Mouse (Mus musculus): ENCODE data around the gene Tns3. TPM values are rescaled to one million over a fixed set of nuclear protein-coding genes. Genes with fewer than 3 reads are reported as not detected.

Gene Tns3
- polyA plus RNA-seq, 1 experiment from 2014 or later, result 5.5 TPM

GRCm38 (mm10) chr11:8496686-8497085 lies 167.6 kb downstream of the Tns3 start:
- H3K27ac ChIP-seq (ENCODE audit: low read depth, low read length), result no peak overlapping the region
- H3K9me3 ChIP-seq (ENCODE audit: control insufficient read depth, low read length), result no peaks in the 10 kb centered on the region
- H3K4me1 ChIP-seq (ENCODE audit: control insufficient read depth, insufficient read depth, low read length), result peaks cover 4% of the 10 kb centered on the region; the same call in 1 of the 2 replicates
- ATAC-seq (ENCODE audit: low read depth), result no peak
- no peak overlapping the region for H3K4me3 ChIP-seq (ENCODE audit: low read depth, low read length)
- 61% methylated on average over 5 of the region's 5 CpGs for WGBS
- H3K27me3 ChIP-seq (ENCODE audit: control insufficient read depth, insufficient read depth, low read length), result no peaks in the 10 kb centered on the region
- no peak overlapping the region for H3K9ac ChIP-seq (replicated peaks; ENCODE audit: low read depth, low read length)
- H3K4me2 ChIP-seq (ENCODE audit: low read depth, low read length), result no peak overlapping the region
- no peaks in the 10 kb centered on the region for H3K36me3 ChIP-seq (ENCODE audit: control insufficient read depth, insufficient read depth, low read length)

- ATAC-seq (ENCODE audit: low read depth), result 0 out of 2 replicates have a peak, but pooled peaks have one; percentile 31
- WGBS, result 85% methylated on average over 7 of the region's 7 CpGs
These were observed 168.5 kb downstream of the Tns3 start for GRCm38 (mm10) chr11:8495801-8496200.

DNA sequence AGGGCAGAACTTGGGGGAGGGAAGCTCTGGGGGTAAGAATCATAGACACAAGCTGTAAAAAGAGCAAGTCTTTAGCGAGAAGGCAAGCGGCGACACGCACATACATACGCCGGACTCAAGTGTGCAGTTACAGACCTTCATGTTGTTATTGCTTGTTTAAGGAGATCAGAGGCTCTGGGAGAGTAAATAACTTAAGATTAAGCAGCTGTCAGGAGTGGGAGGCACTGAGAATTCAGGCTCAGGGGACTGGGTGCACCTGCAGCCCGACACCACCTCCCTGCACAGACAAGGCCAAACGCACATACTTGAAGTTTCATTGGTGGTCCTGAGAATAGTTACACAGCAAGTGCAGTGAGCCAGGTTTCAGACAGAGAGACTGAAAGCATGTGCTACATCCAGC lies 169.3 kb downstream of the Tns3 start:
- Histone ChIP-seq H3K27ac (ENCODE audit: low read depth, low read length) (no peak overlapping the region), H3K4me2 (ENCODE audit: low read depth, low read length) (no peak overlapping the region), H3K36me3 (ENCODE audit: control insufficient read depth, insufficient read depth, low read length) (no peaks in the 10 kb centered on the region), H3K9me3 (ENCODE audit: control insufficient read depth, low read length) (no peaks in the 10 kb centered on the region), H3K27me3 (ENCODE audit: control insufficient read depth, insufficient read depth, low read length) (no peaks in the 10 kb centered on the region), H3K4me1 (ENCODE audit: control insufficient read depth, insufficient read depth, low read length) (peaks cover 4% of the 10 kb centered on the region; the same call in 1 of the 2 replicates), H3K4me3 (ENCODE audit: low read depth, low read length) (no peak overlapping the region), H3K9ac (replicated peaks; ENCODE audit: low read depth, low read length) (no peak overlapping the region)
- no peak for ATAC-seq (ENCODE audit: low read depth)
- WGBS, result 85% methylated on average over 8 of the region's 8 CpGs

More at GRCm38 (mm10) chr11:8495801-8496200, 168.5 kb downstream of the Tns3 start:
- Histone ChIP-seq H3K9me3 (ENCODE audit: control insufficient read depth, low read length) (no peaks in the 10 kb centered on the region), H3K4me2 (ENCODE audit: low read depth, low read length) (no peak overlapping the region), H3K4me1 (ENCODE audit: control insufficient read depth, insufficient read depth, low read length) (peaks cover 4% of the 10 kb centered on the region; the same call in 1 of the 2 replicates), H3K36me3 (ENCODE audit: control insufficient read depth, insufficient read depth, low read length) (no peaks in the 10 kb centered on the region), H3K27ac (ENCODE audit: low read depth, low read length) (no peak overlapping the region), H3K27me3 (ENCODE audit: control insufficient read depth, insufficient read depth, low read length) (no peaks in the 10 kb centered on the region), H3K9ac (replicated peaks; ENCODE audit: low read depth, low read length) (no peak overlapping the region), H3K4me3 (ENCODE audit: low read depth, low read length) (no peak overlapping the region)

GRCm38 (mm10) chr11:8493931-8494490 lies 170.3 kb downstream of the Tns3 start:
- Histone ChIP-seq H3K27me3 (ENCODE audit: control insufficient read depth, insufficient read depth, low read length) (no peaks in the 10 kb centered on the region), H3K27ac (ENCODE audit: low read depth, low read length) (no peak overlapping the region), H3K4me2 (ENCODE audit: low read depth, low read length) (no peak overlapping the region), H3K4me1 (ENCODE audit: control insufficient read depth, insufficient read depth, low read length) (peaks cover 4% of the 10 kb centered on the region; the same call in 1 of the 2 replicates), H3K9me3 (ENCODE audit: control insufficient read depth, low read length) (no peaks in the 10 kb centered on the region), H3K9ac (replicated peaks; ENCODE audit: low read depth, low read length) (no peak overlapping the region), H3K36me3 (ENCODE audit: control insufficient read depth, insufficient read depth, low read length) (no peaks in the 10 kb centered on the region), H3K4me3 (ENCODE audit: low read depth, low read length) (no peak overlapping the region)
- 55% methylated on average over 8 of the region's 8 CpGs for WGBS
- ATAC-seq (ENCODE audit: low read depth), result 0 out of 2 replicates have a peak, but pooled peaks have one; percentile 15

GRCm38 (mm10) chr11:8492332-8492731 lies 172.0 kb downstream of the Tns3 start:
- Histone ChIP-seq H3K9me3 (ENCODE audit: control insufficient read depth, low read length) (no peaks in the 10 kb centered on the region), H3K27ac (ENCODE audit: low read depth, low read length) (no peak overlapping the region), H3K27me3 (ENCODE audit: control insufficient read depth, insufficient read depth, low read length) (no peaks in the 10 kb centered on the region), H3K36me3 (ENCODE audit: control insufficient read depth, insufficient read depth, low read length) (no peaks in the 10 kb centered on the region), H3K4me2 (ENCODE audit: low read depth, low read length) (no peak overlapping the region), H3K9ac (replicated peaks; ENCODE audit: low read depth, low read length) (no peak overlapping the region), H3K4me1 (ENCODE audit: control insufficient read depth, insufficient read depth, low read length) (peaks cover 4% of the 10 kb centered on the region; the same call in 1 of the 2 replicates), H3K4me3 (ENCODE audit: low read depth, low read length) (no peak overlapping the region)
- 90% methylated on average over 10 of the region's 10 CpGs for WGBS
- ATAC-seq (ENCODE audit: low read depth), result no peak

GRCm38 (mm10) chr11:8488248-8488647 lies 176.1 kb downstream of the Tns3 start:
- Histone ChIP-seq H3K4me2 (ENCODE audit: low read depth, low read length) (no peak overlapping the region), H3K4me1 (ENCODE audit: control insufficient read depth, insufficient read depth, low read length) (no peaks in the 10 kb centered on the region), H3K27ac (ENCODE audit: low read depth, low read length) (no peak overlapping the region), H3K36me3 (ENCODE audit: control insufficient read depth, insufficient read depth, low read length) (no peaks in the 10 kb centered on the region), H3K9ac (replicated peaks; ENCODE audit: low read depth, low read length) (no peak overlapping the region), H3K9me3 (ENCODE audit: control insufficient read depth, low read length) (no peaks in the 10 kb centered on the region), H3K27me3 (ENCODE audit: control insufficient read depth, insufficient read depth, low read length) (no peaks in the 10 kb centered on the region), H3K4me3 (ENCODE audit: low read depth, low read length) (no peak overlapping the region)
- 77% methylated on average over 6 of the region's 6 CpGs for WGBS
- ATAC-seq (ENCODE audit: low read depth), result peak; percentile 54; the same call in 1 of the 2 replicates

- no peaks in the 10 kb centered on the region for H3K36me3 ChIP-seq (ENCODE audit: control insufficient read depth, insufficient read depth, low read length)
- 94% methylated on average over 4 of the region's 4 CpGs for WGBS
- ATAC-seq (ENCODE audit: low read depth), result no peak
These were observed 177.8 kb downstream of the Tns3 start for GRCm38 (mm10) chr11:8486552-8486951.

GRCm38 (mm10) chr11:8484538-8484937 lies 179.8 kb downstream of the Tns3 start:
- H3K36me3 ChIP-seq (ENCODE audit: control insufficient read depth, insufficient read depth, low read length), result no peaks in the 10 kb centered on the region
- no peak for ATAC-seq (ENCODE audit: low read depth)
- H3K27ac ChIP-seq (ENCODE audit: low read depth, low read length), result no peak overlapping the region
- no peak overlapping the region for H3K9ac ChIP-seq (replicated peaks; ENCODE audit: low read depth, low read length)
- peaks cover 11% of the 10 kb centered on the region; the same call in 1 of the 2 replicates for H3K4me1 ChIP-seq (ENCODE audit: control insufficient read depth, insufficient read depth, low read length)
- WGBS, result 94% methylated on average over 4 of the region's 4 CpGs
- no peaks in the 10 kb centered on the region for H3K9me3 ChIP-seq (ENCODE audit: control insufficient read depth, low read length)
- no peak overlapping the region for H3K4me3 ChIP-seq (ENCODE audit: low read depth, low read length)
- H3K4me2 ChIP-seq (ENCODE audit: low read depth, low read length), result no peak overlapping the region
- no peaks in the 10 kb centered on the region for H3K27me3 ChIP-seq (ENCODE audit: control insufficient read depth, insufficient read depth, low read length)

More at GRCm38 (mm10) chr11:8486552-8486951, 177.8 kb downstream of the Tns3 start:
- Histone ChIP-seq H3K27ac (ENCODE audit: low read depth, low read length) (no peak overlapping the region), H3K4me2 (ENCODE audit: low read depth, low read length) (no peak overlapping the region), H3K4me3 (ENCODE audit: low read depth, low read length) (no peak overlapping the region), H3K9me3 (ENCODE audit: control insufficient read depth, low read length) (no peaks in the 10 kb centered on the region), H3K9ac (replicated peaks; ENCODE audit: low read depth, low read length) (no peak overlapping the region), H3K27me3 (ENCODE audit: control insufficient read depth, insufficient read depth, low read length) (no peaks in the 10 kb centered on the region), H3K4me1 (ENCODE audit: control insufficient read depth, insufficient read depth, low read length) (peaks cover 11% of the 10 kb centered on the region; the same call in 1 of the 2 replicates)

DNA sequence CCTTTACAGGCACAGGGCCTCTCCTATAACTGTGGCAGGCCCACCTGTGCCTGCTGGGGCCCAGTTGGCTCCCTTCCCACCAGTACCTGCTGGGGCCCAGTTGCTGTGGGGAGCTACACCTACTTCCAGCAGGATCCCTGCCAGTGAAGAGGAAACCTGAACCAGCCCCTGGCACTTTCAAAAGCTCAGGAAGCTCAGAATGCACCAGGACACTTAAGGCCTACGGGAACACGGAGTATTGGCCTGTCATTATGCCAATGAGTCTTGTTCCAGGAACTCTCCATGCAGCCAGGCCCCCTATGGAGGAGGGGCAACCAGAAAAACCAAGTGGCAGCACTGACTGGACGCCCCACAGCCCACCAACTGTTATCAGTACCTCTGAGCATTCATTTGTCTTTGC lies 181.6 kb downstream of the Tns3 start:
- Histone ChIP-seq H3K4me1 (ENCODE audit: control insufficient read depth, insufficient read depth, low read length) (peaks cover 11% of the 10 kb centered on the region; the same call in 1 of the 2 replicates), H3K4me2 (ENCODE audit: low read depth, low read length) (no peak overlapping the region), H3K9me3 (ENCODE audit: control insufficient read depth, low read length) (no peaks in the 10 kb centered on the region), H3K36me3 (ENCODE audit: control insufficient read depth, insufficient read depth, low read length) (no peaks in the 10 kb centered on the region), H3K9ac (replicated peaks; ENCODE audit: low read depth, low read length) (no peak overlapping the region), H3K27me3 (ENCODE audit: control insufficient read depth, insufficient read depth, low read length) (no peaks in the 10 kb centered on the region), H3K4me3 (ENCODE audit: low read depth, low read length) (no peak overlapping the region), H3K27ac (ENCODE audit: low read depth, low read length) (no peak overlapping the region)
- ATAC-seq (ENCODE audit: low read depth), result no peak
- 55% methylated on average over 3 of the region's 3 CpGs for WGBS

Data from neural tube, embryonic 14.5 days (tissue).